Mouse (Mus musculus): ENCODE data around the gene Zfp410. TPM values are rescaled to one million over a fixed set of nuclear protein-coding genes. Genes with fewer than 3 reads are reported as not detected.

Zfp410 gene
- 39.1 and 46.0 TPM in 2 replicates for polyA plus RNA-seq (2011; ENCODE audit: insufficient read length, low read depth, missing spikeins)

- H3K4me3 ChIP-seq (ENCODE audit: insufficient read depth, low read length) = peak within 1 kb of the TSS; percentile 64
- H3K4me1 ChIP-seq (ENCODE audit: control insufficient read depth, insufficient read depth, low read length) = peaks cover 2% of the 10 kb centered on the region; the same call in 1 of the 2 replicates
- peak; percentile 75 for TF ChIP-seq POLR2A (IDR thresholded peaks at IDR 0.05; ENCODE audit: low read depth, low read length)
- TF ChIP-seq CTCF (IDR thresholded peaks at IDR 0.05; ENCODE audit: borderline replicate concordance, insufficient read depth, low read length) = no peak
- peak within 1 kb of the TSS; percentile 81 for H3K27ac ChIP-seq (ENCODE audit: insufficient read depth, low read length)
Measured at GRCm38 (mm10) chr12:84316721-84317621, at the start of gene Zfp410. Gene Zfp410 (plus strand): TSS chr12:84316852.

- Histone ChIP-seq H3K27ac (ENCODE audit: insufficient read depth, low read length) (no peak overlapping the region), H3K4me1 (ENCODE audit: control insufficient read depth, insufficient read depth, low read length) (no peaks in the 10 kb centered on the region), H3K4me3 (ENCODE audit: insufficient read depth, low read length) (no peak overlapping the region)
- TF ChIP-seq CTCF (IDR thresholded peaks at IDR 0.05; ENCODE audit: borderline replicate concordance, insufficient read depth, low read length) (no peak), POLR2A (IDR thresholded peaks at IDR 0.05; ENCODE audit: low read depth, low read length) (no peak)
Measured at GRCm38 (mm10) chr12:84267264-84267663, 49.4 kb upstream of the Zfp410 start.

- Histone ChIP-seq H3K27ac (ENCODE audit: insufficient read depth, low read length) (no peak overlapping the region), H3K4me3 (ENCODE audit: insufficient read depth, low read length) (no peak overlapping the region), H3K4me1 (ENCODE audit: control insufficient read depth, insufficient read depth, low read length) (no peaks in the 10 kb centered on the region)
- no peak for TF ChIP-seq POLR2A (IDR thresholded peaks at IDR 0.05; ENCODE audit: low read depth, low read length)
- TF ChIP-seq CTCF (IDR thresholded peaks at IDR 0.05; ENCODE audit: borderline replicate concordance, insufficient read depth, low read length) = no peak
Measured at GRCm38 (mm10) chr12:84273366-84273765, 43.3 kb upstream of the Zfp410 start.

- no peak for TF ChIP-seq CTCF (IDR thresholded peaks at IDR 0.05; ENCODE audit: borderline replicate concordance, insufficient read depth, low read length)
- TF ChIP-seq POLR2A (IDR thresholded peaks at IDR 0.05; ENCODE audit: low read depth, low read length) = no peak
Measured at GRCm38 (mm10) chr12:84275288-84275687, 41.4 kb upstream of the Zfp410 start.

GRCm38 (mm10) chr12:84276288-84276687 is 40.4 kb upstream of the Zfp410 start:
- no peak overlapping the region for H3K27ac ChIP-seq (ENCODE audit: insufficient read depth, low read length)
- no peaks in the 10 kb centered on the region for H3K4me1 ChIP-seq (ENCODE audit: control insufficient read depth, insufficient read depth, low read length)
- TF ChIP-seq POLR2A (IDR thresholded peaks at IDR 0.05; ENCODE audit: low read depth, low read length) = no peak
- H3K4me3 ChIP-seq (ENCODE audit: insufficient read depth, low read length) = no peak overlapping the region

More at GRCm38 (mm10) chr12:84275288-84275687, 41.4 kb upstream of the Zfp410 start:
- H3K4me1 ChIP-seq (ENCODE audit: control insufficient read depth, insufficient read depth, low read length) = no peaks in the 10 kb centered on the region
- no peak overlapping the region for H3K27ac ChIP-seq (ENCODE audit: insufficient read depth, low read length)
- H3K4me3 ChIP-seq (ENCODE audit: insufficient read depth, low read length) = no peak overlapping the region

- Histone ChIP-seq H3K4me3 (ENCODE audit: insufficient read depth, low read length) (no peak overlapping the region), H3K27ac (ENCODE audit: insufficient read depth, low read length) (no peak overlapping the region), H3K4me1 (ENCODE audit: control insufficient read depth, insufficient read depth, low read length) (no peaks in the 10 kb centered on the region)
- TF ChIP-seq POLR2A (IDR thresholded peaks at IDR 0.05; ENCODE audit: low read depth, low read length) (no peak), CTCF (IDR thresholded peaks at IDR 0.05; ENCODE audit: borderline replicate concordance, insufficient read depth, low read length) (no peak)
Measured at GRCm38 (mm10) chr12:84276799-84277198, 39.9 kb upstream of the Zfp410 start.

GRCm38 (mm10) chr12:84277832-84278231 is 38.8 kb upstream of the Zfp410 start:
- Histone ChIP-seq H3K4me1 (ENCODE audit: control insufficient read depth, insufficient read depth, low read length) (no peaks in the 10 kb centered on the region), H3K4me3 (ENCODE audit: insufficient read depth, low read length) (no peak overlapping the region), H3K27ac (ENCODE audit: insufficient read depth, low read length) (no peak overlapping the region)
- no peak for TF ChIP-seq POLR2A (IDR thresholded peaks at IDR 0.05; ENCODE audit: low read depth, low read length)
- TF ChIP-seq CTCF (IDR thresholded peaks at IDR 0.05; ENCODE audit: borderline replicate concordance, insufficient read depth, low read length) = no peak

- Histone ChIP-seq H3K4me3 (ENCODE audit: insufficient read depth, low read length) (no peak overlapping the region), H3K4me1 (ENCODE audit: control insufficient read depth, insufficient read depth, low read length) (no peaks in the 10 kb centered on the region), H3K27ac (ENCODE audit: insufficient read depth, low read length) (0 out of 2 replicates have a peak overlapping the region, but pooled peaks have one; percentile 12)
- TF ChIP-seq POLR2A (IDR thresholded peaks at IDR 0.05; ENCODE audit: low read depth, low read length) = no peak
- TF ChIP-seq CTCF (IDR thresholded peaks at IDR 0.05; ENCODE audit: borderline replicate concordance, insufficient read depth, low read length) = no peak
Measured at GRCm38 (mm10) chr12:84278901-84279300, 37.8 kb upstream of the Zfp410 start.

- no peak for TF ChIP-seq POLR2A (IDR thresholded peaks at IDR 0.05; ENCODE audit: low read depth, low read length)
- no peak for TF ChIP-seq CTCF (IDR thresholded peaks at IDR 0.05; ENCODE audit: borderline replicate concordance, insufficient read depth, low read length)
- no peak overlapping the region for H3K4me3 ChIP-seq (ENCODE audit: insufficient read depth, low read length)
Measured at GRCm38 (mm10) chr12:84284391-84284790, 32.3 kb upstream of the Zfp410 start.

More at GRCm38 (mm10) chr12:84284391-84284790, 32.3 kb upstream of the Zfp410 start:
- no peaks in the 10 kb centered on the region for H3K4me1 ChIP-seq (ENCODE audit: control insufficient read depth, insufficient read depth, low read length)
- no peak overlapping the region for H3K27ac ChIP-seq (ENCODE audit: insufficient read depth, low read length)
